ENCODE assay signal across 1 mouse cellular context in the genomic region with DNA sequence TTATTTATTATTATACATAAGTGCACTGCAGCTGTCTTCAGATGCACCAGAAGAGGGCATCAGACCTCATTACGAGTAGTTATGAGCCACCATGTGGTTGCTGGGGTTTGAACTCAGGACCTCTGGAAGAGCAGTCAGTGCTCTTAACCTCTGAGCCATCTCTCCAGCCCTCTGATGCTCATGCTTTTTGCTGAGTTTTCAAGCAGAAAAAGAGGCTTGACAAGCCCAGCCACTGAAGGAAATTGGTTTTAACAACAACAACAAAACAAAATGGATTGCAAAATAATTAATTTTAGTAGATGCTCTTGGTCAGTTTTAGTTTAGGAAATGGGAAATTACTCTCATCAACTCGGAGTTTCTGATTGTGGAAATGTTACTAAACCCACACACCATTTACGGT.
TF ChIP-seq lines count a peak whose summit lies in the region.

No protein-coding gene starts in this region.

TF ChIP-seq in CH12.LX, 34 proteins besides CTCF, POLR2A, EP300 and RAD21:
- TF ChIP-seq ELF1 (IDR thresholded peaks at IDR 0.05; ENCODE audit: low read depth, low read length) (no peak), MYC (IDR thresholded peaks at IDR 0.05; ENCODE audit: low read depth, low read length) (no peak; the same call in 1 of the 2 replicates), ETS1 (conservative IDR thresholded peaks at IDR 0.05; ENCODE audit: low read depth, low read length) (no peak), KAT2A (IDR thresholded peaks at IDR 0.05; ENCODE audit: insufficient replicate concordance, low read length) (no peak), IRF4 (IDR thresholded peaks at IDR 0.05; ENCODE audit: low read depth, low read length) (no peak), MAX (IDR thresholded peaks at IDR 0.05; ENCODE audit: low read length) (no peak), TBP (conservative IDR thresholded peaks at IDR 0.05; ENCODE audit: low read depth, low read length) (peak; percentile 90), RCOR1 (conservative IDR thresholded peaks at IDR 0.05; ENCODE audit: low read depth, low read length) (no peak)
